Mouse (Mus musculus) lung, embryonic 16.5 days (tissue): Measurements from ENCODE around the gene Gm10964. TPM values are rescaled to one million over a fixed set of nuclear protein-coding genes. Genes with fewer than 3 reads are reported as not detected.
"Not testable (repeated sequence)": the region's sequence is repeated elsewhere in the genome, so short reads cannot be mapped to it uniquely, and the experiment has no call there.

Experiments used
- ATAC-seq: fragments of 200-750 bp; cut with Nextera tagmentation; 2 replicates; pipeline ENCODE4 v1.8.0; 2017; ENCODE audit warnings: low read depth, mild to moderate bottlenecking, moderate library complexity
- H3K27ac ChIP-seq: fragments of 300-500 bp; sonication (generic); 2 replicates; pipeline ENCODE4 v1.5.1; 2014; ENCODE audit warnings: mild to moderate bottlenecking, control low read depth, low read length
- H3K27me3 ChIP-seq: fragments of 300-500 bp; sonication (generic); 2 replicates; pipeline ENCODE4 v1.6.1; 2014; ENCODE audit warnings: low read depth, low read length, mixed read lengths; ENCODE audit not compliant: control insufficient read depth, insufficient read depth
- H3K36me3 ChIP-seq: fragments of 300-500 bp; sonication (generic); 2 replicates; pipeline ENCODE4 v1.6.1; 2014; ENCODE audit warnings: low read length; ENCODE audit not compliant: control insufficient read depth, insufficient read depth
- H3K4me1 ChIP-seq: fragments of 300-500 bp; sonication (generic); replicated peaks from 2 replicates; pipeline ENCODE4 v1.6.1; 2014; ENCODE audit warnings: low read length, mixed read lengths; ENCODE audit not compliant: control insufficient read depth, insufficient read depth
- H3K4me2 ChIP-seq: fragments of 300-500 bp; sonication (generic); 2 replicates; pipeline ENCODE4 v1.6.1; 2014; ENCODE audit warnings: low read depth, low read length, control low read depth
- H3K4me3 ChIP-seq: fragments of 300-500 bp; sonication (generic); 2 replicates; pipeline ENCODE4 v1.5.1; 2014; ENCODE audit warnings: mild to moderate bottlenecking, low read length, control low read depth
- H3K9ac ChIP-seq: fragments of 300-500 bp; sonication (generic); 2 replicates; pipeline ENCODE4 v1.6.1; 2014; ENCODE audit warnings: low read length, control low read depth
- H3K9me3 ChIP-seq: fragments of 300-500 bp; sonication (generic); 2 replicates; pipeline ENCODE4 v1.6.1; 2016; ENCODE audit warnings: low read length; ENCODE audit not compliant: control insufficient read depth
- WGBS: fragments of 180-500 bp; shearing (Covaris S2); extraction: QIAGEN DNeasy Blood & Tissue Kit; methylation state at CpG from one replicate; pipeline ENCODE4 v1.1.7; 2014; 5-methylcytosine and 5-hydroxymethylcytosine counted together
- polyA plus RNA-seq: library from polyadenylated mRNA; unstranded; fragments of >200 nt; fragmentation: Nextera tagmentation; extraction: Ambion mirVana; gene quantifications from 2 replicates; pipeline ENCODE4 v1.2.1, GENCODE M21; 2015

Gm10964 gene
- polyA plus RNA-seq, 1 experiment from 2014 or later = not detected

- no peak overlapping the region for H3K4me3 ChIP-seq
- no peak overlapping the region for H3K27ac ChIP-seq
- H3K4me1 ChIP-seq = peaks cover 20% of the 10 kb centered on the region
- no peak overlapping the region for H3K4me2 ChIP-seq
- H3K9ac ChIP-seq = no peak overlapping the region
- H3K27me3 ChIP-seq = no peaks in the 10 kb centered on the region
- H3K9me3 ChIP-seq = no peaks in the 10 kb centered on the region
- ATAC-seq = no peak
- H3K36me3 ChIP-seq = no peaks in the 10 kb centered on the region
- WGBS = 60% methylated on average over 7 of the region's 7 CpGs
Observed at GRCm38 (mm10) chr3:103787225-103787624, 48.1 kb downstream of the Gm10964 start.

GRCm38 (mm10) chr3:103789096-103789495 is 49.9 kb downstream of the Gm10964 start:
- Histone ChIP-seq H3K4me3 (peak overlapping the region; percentile 94), H3K36me3 (no peaks in the 10 kb centered on the region), H3K27me3 (no peaks in the 10 kb centered on the region), H3K9ac (no peak overlapping the region), H3K27ac (no peak overlapping the region), H3K4me2 (peak overlapping the region; percentile 72), H3K4me1 (peaks cover 20% of the 10 kb centered on the region), H3K9me3 (no peaks in the 10 kb centered on the region)
- no peak for ATAC-seq
- 57% methylated on average over 7 of the region's 7 CpGs for WGBS

- H3K9ac ChIP-seq = peak overlapping the region; percentile 91
- peak overlapping the region; percentile 72 for H3K4me2 ChIP-seq
- H3K27me3 ChIP-seq = no peaks in the 10 kb centered on the region
- H3K9me3 ChIP-seq = no peaks in the 10 kb centered on the region
- H3K4me1 ChIP-seq = peaks cover 20% of the 10 kb centered on the region
- peak; percentile 9; the same call in 1 of the 2 replicates for ATAC-seq
- H3K36me3 ChIP-seq = no peaks in the 10 kb centered on the region
- 1% methylated on average over 14 of the region's 14 CpGs for WGBS
- H3K4me3 ChIP-seq = peak overlapping the region; percentile 94
- H3K27ac ChIP-seq = peak overlapping the region; percentile 74
Observed at GRCm38 (mm10) chr3:103789891-103790345, 50.8 kb downstream of the Gm10964 start.

- Histone ChIP-seq H3K4me1 (peaks cover 20% of the 10 kb centered on the region), H3K9ac (peak overlapping the region; percentile 91), H3K9me3 (no peaks in the 10 kb centered on the region), H3K36me3 (no peaks in the 10 kb centered on the region), H3K4me2 (peak overlapping the region; percentile 72), H3K27ac (peak overlapping the region; percentile 74), H3K27me3 (no peaks in the 10 kb centered on the region), H3K4me3 (peak overlapping the region; percentile 94)
- ATAC-seq = peak; percentile 74
- WGBS = under 1% methylated on average over 28 of the region's 61 CpGs
Observed at GRCm38 (mm10) chr3:103790346-103791145, 51.4 kb downstream of the Gm10964 start.

- ATAC-seq = peak; percentile 98
- 13% methylated on average over 31 of the region's 49 CpGs for WGBS
Observed at GRCm38 (mm10) chr3:103791230-103792110, 52.3 kb downstream of the Gm10964 start, which contains the start of gene Hipk1. Hipk1 (minus strand) TSS chr3:103791563.

GRCm38 (mm10) chr3:103792111-103792406 is 52.9 kb downstream of the Gm10964 start:
- not testable (repeated sequence) for H3K9me3 ChIP-seq, H3K27me3 ChIP-seq, ATAC-seq, H3K4me2 ChIP-seq, H3K36me3 ChIP-seq, H3K4me3 ChIP-seq, H3K27ac ChIP-seq, H3K9ac ChIP-seq
- H3K4me1 ChIP-seq = peaks cover 20% of the 10 kb centered on the region
- 83% methylated on average over 5 of the region's 5 CpGs for WGBS

More at GRCm38 (mm10) chr3:103791230-103792110, 52.3 kb downstream of the Gm10964 start, which contains the start of gene Hipk1:
- peak within 1 kb of the TSS; percentile 74 for H3K27ac ChIP-seq
- peak within 1 kb of the TSS; percentile 76 for H3K4me2 ChIP-seq
- H3K9ac ChIP-seq = peak within 1 kb of the TSS; percentile 91
- H3K4me3 ChIP-seq = peak within 1 kb of the TSS; percentile 94
- H3K4me1 ChIP-seq = peaks cover 20% of the 10 kb centered on the region
- no peaks in the 10 kb centered on the region for H3K9me3 ChIP-seq
- no peaks in the 10 kb centered on the region for H3K36me3 ChIP-seq
- H3K27me3 ChIP-seq = no peaks in the 10 kb centered on the region; the same call in 1 of the 2 replicates

- ATAC-seq = no peak
- Histone ChIP-seq H3K36me3 (no peaks in the 10 kb centered on the region), H3K4me2 (no peak overlapping the region), H3K27ac (no peak overlapping the region), H3K9ac (no peak overlapping the region), H3K4me3 (no peak overlapping the region), H3K4me1 (peaks cover 17% of the 10 kb centered on the region), H3K27me3 (no peaks in the 10 kb centered on the region; the same call in 1 of the 2 replicates), H3K9me3 (no peaks in the 10 kb centered on the region)
- WGBS = 77% methylated on average over 1 of the region's 1 CpGs
Observed at GRCm38 (mm10) chr3:103792566-103792965, 53.4 kb downstream of the Gm10964 start.
